Mouse (Mus musculus) kidney, postnatal 0 days (tissue): ENCODE measurements around the gene Entpd2. TPM values are rescaled to one million over a fixed set of nuclear protein-coding genes. Genes with fewer than 3 reads are reported as not detected.
A peak's percentile ranks its signal among the peaks of the same experiment; 100 is the strongest.

ENCODE experiments used
- ATAC-seq: fragments of 200-750 bp; cut with Nextera tagmentation; replicated peaks from 2 replicates; pipeline ENCODE4 v1.8.0; 2017; ENCODE audit warnings: low read depth, moderate number of reproducible peaks, moderate TSS enrichment, moderate library complexity; ENCODE audit not compliant: low FRiP score
- DNase-seq: peaks from one replicate; pipeline ENCODE4 v3.0.0-alpha.2; 2016; ENCODE audit warnings: low spot score
- H3K27ac ChIP-seq: fragments of 300-500 bp; sonication (generic); 2 replicates; pipeline ENCODE4 v1.5.1; 2014; ENCODE audit warnings: mild to moderate bottlenecking
- H3K27me3 ChIP-seq: fragments of 300-500 bp; sonication (generic); 2 replicates; pipeline ENCODE4 v1.6.1; 2014; ENCODE audit warnings: low read length, mixed read lengths; ENCODE audit not compliant: insufficient read depth
- H3K36me3 ChIP-seq: fragments of 300-500 bp; sonication (generic); 2 replicates; pipeline ENCODE4 v1.6.1; 2014; ENCODE audit warnings: low read length, mixed read lengths; ENCODE audit not compliant: insufficient read depth
- H3K4me1 ChIP-seq: fragments of 300-500 bp; sonication (generic); replicated peaks from 2 replicates; pipeline ENCODE4 v1.6.1; 2014; ENCODE audit warnings: antibody characterized with exemption, low read length, mixed read lengths; ENCODE audit not compliant: insufficient read depth
- H3K4me2 ChIP-seq: fragments of 300-500 bp; sonication (generic); 2 replicates; pipeline ENCODE4 v1.6.1; 2014; ENCODE audit warnings: mild to moderate bottlenecking, low read length, moderate library complexity, mixed read lengths
- H3K4me3 ChIP-seq: fragments of 300-500 bp; sonication (generic); replicated peaks from 2 replicates; pipeline ENCODE4 v1.5.1; 2014; ENCODE audit warnings: low read depth, low read length
- H3K9ac ChIP-seq: fragments of 300-500 bp; sonication (generic); 2 replicates; pipeline ENCODE4 v1.6.1; 2014; ENCODE audit warnings: low read depth, low read length
- H3K9me3 ChIP-seq: fragments of 300-500 bp; sonication (generic); replicated peaks from 2 replicates; pipeline ENCODE4 v1.6.1; 2016; ENCODE audit warnings: low read length, inconsistent platforms, mixed read lengths
- CTCF ChIP-seq: IDR thresholded peaks from 2 replicates; pipeline ENCODE4 v1.5.1; 2016; ENCODE audit warnings: antibody characterized with exemption, low read depth, mild to moderate bottlenecking, moderate library complexity
- WGBS: fragments of 180-500 bp; shearing (Covaris S2); extraction: QIAGEN DNeasy Blood & Tissue Kit; methylation state at CpG from one replicate; pipeline ENCODE4 v1.1.7; 2014; 5-methylcytosine and 5-hydroxymethylcytosine counted together
- polyA plus RNA-seq: library from polyadenylated mRNA; unstranded; fragments of >200 nt; fragmentation: Nextera tagmentation; extraction: Ambion mirVana; gene quantifications from 2 replicates; pipeline ENCODE4 v1.2.1, GENCODE M21; 2015

The Entpd2 gene
- polyA plus RNA-seq, 1 experiment from 2014 or later = 6.9 TPM

DNA sequence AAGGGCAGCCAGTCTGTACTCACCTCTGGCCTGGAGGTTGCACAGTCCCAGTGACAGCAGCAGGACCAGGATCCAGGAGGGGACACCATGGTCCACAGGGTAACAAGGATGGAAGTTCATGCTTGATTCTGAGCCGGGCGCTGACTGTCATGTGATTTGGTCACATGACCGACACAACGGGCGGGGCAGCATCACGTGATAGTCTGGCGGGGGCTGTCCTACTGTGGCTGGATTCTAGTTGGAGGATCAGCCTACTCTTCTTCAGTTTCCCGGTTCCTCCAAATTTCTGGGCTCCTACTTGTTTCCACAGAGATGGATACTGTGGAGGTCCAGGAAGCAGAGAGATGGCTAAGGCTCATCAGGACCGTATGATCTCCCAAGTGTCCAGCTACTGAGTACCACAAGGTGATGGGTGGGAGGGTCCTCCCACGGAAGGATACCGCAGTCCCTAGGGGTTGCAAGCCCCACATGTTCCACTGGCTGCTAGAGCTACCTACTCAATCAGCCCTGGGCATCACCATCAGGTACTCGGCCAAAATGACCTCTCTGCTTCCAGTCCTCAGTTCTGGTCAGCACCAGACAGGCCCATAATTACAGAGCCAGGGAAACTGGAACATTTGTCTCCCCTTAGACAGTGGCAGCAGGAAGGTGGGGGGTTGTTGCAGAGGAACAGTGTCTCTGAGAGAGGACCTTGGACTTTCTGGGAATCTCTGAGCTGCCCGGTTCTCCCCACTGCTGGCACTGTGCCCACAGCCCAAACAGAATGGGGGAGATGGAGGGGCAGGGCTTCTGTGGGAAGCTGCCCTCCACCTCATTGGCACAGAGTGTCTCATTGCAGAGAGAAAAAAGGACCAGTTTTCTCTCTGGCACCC is 39.2 kb upstream of the Entpd2 start, which contains the start of gene Dpp7:
Gene Dpp7, minus strand, starts transcription at position 152 of the 872 bp plus-strand sequence.
- H3K27ac ChIP-seq = no peak within 1 kb of the TSS
- no peaks in the 10 kb centered on the region for H3K9me3 ChIP-seq
- peak within 1 kb of the TSS; percentile 43 for H3K4me3 ChIP-seq
- no peaks in the 10 kb centered on the region for H3K27me3 ChIP-seq
- peaks cover 11% of the 10 kb centered on the region for H3K4me1 ChIP-seq
- peak within 1 kb of the TSS; percentile 76 for H3K4me2 ChIP-seq
- H3K9ac ChIP-seq = peak within 1 kb of the TSS; percentile 50
- DNase-seq = peak; percentile 92
- WGBS = 2% methylated on average over 13 of the region's 13 CpGs
- TF ChIP-seq CTCF = no peak
- H3K36me3 ChIP-seq = no peaks in the 10 kb centered on the region; the same call in 1 of the 2 replicates
- peak; percentile 82 for ATAC-seq

DNA sequence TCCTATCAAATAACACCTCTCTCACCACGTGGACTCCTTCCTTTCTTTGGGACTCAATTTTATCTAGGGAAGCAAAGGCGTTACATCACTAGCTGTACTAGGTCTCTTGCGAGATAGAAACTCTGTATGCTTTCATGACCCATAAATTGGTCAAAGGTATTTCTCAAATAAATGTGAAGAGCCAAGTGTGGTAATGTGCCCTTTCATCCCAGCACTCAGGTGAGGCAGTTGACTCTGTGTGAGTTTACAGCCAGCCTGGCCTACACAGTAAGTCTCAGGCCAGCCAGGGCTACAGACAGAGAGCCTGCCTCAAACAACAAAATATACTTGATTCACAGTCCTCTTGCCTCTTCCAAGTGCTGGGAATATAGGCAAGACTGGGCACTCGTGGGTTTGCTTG is 35.8 kb upstream of the Entpd2 start:
- Histone ChIP-seq H3K27me3 (no peaks in the 10 kb centered on the region), H3K36me3 (peaks cover 4% of the 10 kb centered on the region; the same call in 1 of the 2 replicates), H3K4me1 (peaks cover 15% of the 10 kb centered on the region), H3K27ac (no peak overlapping the region), H3K9ac (no peak overlapping the region), H3K9me3 (no peaks in the 10 kb centered on the region), H3K4me2 (no peak overlapping the region), H3K4me3 (no peak overlapping the region)
- ATAC-seq = no peak
- WGBS = 74% methylated on average over 4 of the region's 4 CpGs
- no peak for TF ChIP-seq CTCF
- no peak for DNase-seq

DNA sequence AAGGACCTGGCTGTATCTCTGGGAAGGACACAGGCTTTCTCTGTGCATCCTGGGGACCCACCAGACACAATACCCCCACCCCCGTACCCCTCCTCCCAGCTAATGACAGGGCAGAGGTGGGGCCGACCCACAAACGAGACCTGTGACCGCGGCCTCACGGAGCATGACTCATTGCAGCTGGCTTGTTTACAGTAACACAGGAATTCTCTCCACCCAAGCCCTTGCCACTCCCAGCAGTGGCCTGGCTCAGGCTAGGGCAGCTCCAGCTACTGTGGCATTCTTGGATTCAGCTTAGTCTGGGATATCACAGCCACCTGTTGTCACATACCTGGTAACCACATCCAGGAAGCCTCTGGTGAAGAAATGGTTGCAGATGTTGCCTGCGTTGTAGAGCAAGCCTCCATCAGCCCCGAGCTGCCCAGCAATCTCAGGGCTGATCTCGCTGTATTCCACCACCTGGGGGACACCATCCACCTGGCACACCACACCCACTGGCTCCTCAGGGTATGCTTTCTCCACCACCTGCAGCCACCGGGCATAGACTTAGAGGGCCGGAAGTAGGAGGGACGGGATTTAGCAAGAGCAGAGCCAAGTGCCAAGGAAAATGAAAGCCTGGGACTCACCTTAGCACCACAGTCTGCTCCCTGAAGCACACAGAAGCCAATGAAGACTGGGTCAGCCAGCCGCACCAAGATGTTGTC is 32.0 kb upstream of the Entpd2 start:
- WGBS = 51% methylated on average over 13 of the region's 13 CpGs
- H3K4me3 ChIP-seq = no peak overlapping the region
- peak; percentile 39 for DNase-seq
- peak overlapping the region; percentile 8; the same call in 1 of the 2 replicates for H3K4me2 ChIP-seq
- no peak for TF ChIP-seq CTCF
- no peaks in the 10 kb centered on the region for H3K9me3 ChIP-seq
- no peaks in the 10 kb centered on the region for H3K27me3 ChIP-seq
- no peak overlapping the region for H3K27ac ChIP-seq
- H3K36me3 ChIP-seq = peaks cover 4% of the 10 kb centered on the region; the same call in 1 of the 2 replicates
- H3K4me1 ChIP-seq = peaks cover 6% of the 10 kb centered on the region; the same call in 1 of the 2 replicates
- 0 out of 2 replicates have a peak, but pooled peaks have one; percentile 35 for ATAC-seq
- H3K9ac ChIP-seq = no peak overlapping the region

DNA sequence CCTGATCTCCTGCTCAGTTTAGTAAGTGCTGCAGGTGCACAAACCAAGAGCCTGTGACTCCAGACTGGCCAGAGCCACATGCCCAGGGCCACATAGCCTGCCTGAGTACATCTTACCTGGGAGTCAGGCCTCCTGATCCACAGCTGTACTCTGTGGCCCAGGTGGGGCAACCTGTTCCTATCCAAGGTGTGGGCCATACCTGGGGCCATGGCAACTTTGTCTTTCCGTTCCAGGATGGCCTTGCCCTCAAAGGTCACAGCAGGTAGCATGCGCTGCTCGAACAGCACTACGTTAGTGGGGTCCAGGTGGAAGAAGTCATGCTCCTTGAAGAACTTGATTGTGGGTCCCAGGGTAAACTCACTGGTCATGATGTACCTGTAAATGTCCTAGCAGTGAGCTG is 31.4 kb upstream of the Entpd2 start:
- no peak for ATAC-seq

GRCm38 (mm10) chr2:25364761-25365090 is 30.9 kb upstream of the Entpd2 start:
- Histone ChIP-seq H3K4me2 (peak overlapping the region; percentile 89), H3K27ac (peak overlapping the region; percentile 43; the same call in 1 of the 2 replicates), H3K4me3 (peak overlapping the region; percentile 59), H3K4me1 (peaks cover 6% of the 10 kb centered on the region; the same call in 1 of the 2 replicates), H3K36me3 (peaks cover 4% of the 10 kb centered on the region; the same call in 1 of the 2 replicates), H3K27me3 (no peaks in the 10 kb centered on the region), H3K9me3 (no peaks in the 10 kb centered on the region), H3K9ac (peak overlapping the region; percentile 63)
- TF ChIP-seq CTCF = no peak
- WGBS = 34% methylated on average over 9 of the region's 9 CpGs
- no peak for ATAC-seq
- DNase-seq = no peak

More for the DNA sequence above, 31.4 kb upstream of the Entpd2 start:
- peaks cover 6% of the 10 kb centered on the region; the same call in 1 of the 2 replicates for H3K4me1 ChIP-seq
- TF ChIP-seq CTCF = no peak
- DNase-seq = no peak
- H3K4me2 ChIP-seq = peak overlapping the region; percentile 89
- peaks cover 4% of the 10 kb centered on the region; the same call in 1 of the 2 replicates for H3K36me3 ChIP-seq
- no peaks in the 10 kb centered on the region for H3K9me3 ChIP-seq
- peak overlapping the region; percentile 59 for H3K4me3 ChIP-seq
- H3K9ac ChIP-seq = no peak overlapping the region
- no peaks in the 10 kb centered on the region for H3K27me3 ChIP-seq
- 89% methylated on average over 4 of the region's 4 CpGs for WGBS
- H3K27ac ChIP-seq = no peak overlapping the region
